Mouse (Mus musculus) olfactory bulb, adult 2 months (tissue): ENCODE measurements around the gene Kif5a. TPM values are rescaled to one million over a fixed set of nuclear protein-coding genes. Genes with fewer than 3 reads are reported as not detected.

ENCODE experiments used
- H3K27ac ChIP-seq: fragments of 200-500 bp; 2 replicates; pipeline ENCODE4 v1.5.1; 2012; ENCODE audit warnings: low read depth, low read length; ENCODE audit not compliant: insufficient read depth
- H3K4me1 ChIP-seq: fragments of 200-500 bp; 2 replicates; pipeline ENCODE4 v1.6.1; 2012; ENCODE audit warnings: low read length; ENCODE audit not compliant: control insufficient read depth, insufficient read depth
- H3K4me3 ChIP-seq: fragments of 200-500 bp; 2 replicates; pipeline ENCODE4 v1.5.1; 2012; ENCODE audit warnings: mild to moderate bottlenecking, low read depth, low read length, moderate library complexity; ENCODE audit not compliant: insufficient read depth
- CTCF ChIP-seq: fragments of 200-500 bp; IDR thresholded peaks from 2 replicates; pipeline ENCODE4 v1.5.1; 2012; ENCODE audit warnings: low read depth, mild to moderate bottlenecking, low read length, moderate library complexity; ENCODE audit not compliant: insufficient read depth
- POLR2A ChIP-seq: fragments of 200-500 bp; IDR thresholded peaks from 2 replicates; pipeline ENCODE4 v1.6.1; 2012; ENCODE audit warnings: mild to moderate bottlenecking, low read depth, low read length, moderate library complexity; ENCODE audit not compliant: insufficient read depth
- WGBS: fragments of 180-500 bp; shearing (Covaris S2); methylation state at CpG from one replicate; pipeline ENCODE4 v1.1.7; 2018; 5-methylcytosine and 5-hydroxymethylcytosine counted together
- polyA plus RNA-seq: library from polyadenylated mRNA; stranded (reverse); fragments of >200 nt; gene quantifications from 2 replicates; pipeline ENCODE4 v1.2.4, GENCODE M21; 2012; ENCODE audit warnings: low replicate concordance; ENCODE audit not compliant: missing spikeins, insufficient read depth, insufficient read length

Kif5a gene
- polyA plus RNA-seq, 1 experiment: 160 TPM

GRCm38 (mm10) chr10:127285644-127286043 is 22.5 kb upstream of the Kif5a start:
- H3K4me3 ChIP-seq: no peak overlapping the region
- H3K27ac ChIP-seq: no peak overlapping the region
- WGBS: 62% methylated on average over 13 of the region's 13 CpGs
- H3K4me1 ChIP-seq: peaks cover 43% of the 10 kb centered on the region
- TF ChIP-seq POLR2A (no peak), CTCF (no peak)

DNA sequence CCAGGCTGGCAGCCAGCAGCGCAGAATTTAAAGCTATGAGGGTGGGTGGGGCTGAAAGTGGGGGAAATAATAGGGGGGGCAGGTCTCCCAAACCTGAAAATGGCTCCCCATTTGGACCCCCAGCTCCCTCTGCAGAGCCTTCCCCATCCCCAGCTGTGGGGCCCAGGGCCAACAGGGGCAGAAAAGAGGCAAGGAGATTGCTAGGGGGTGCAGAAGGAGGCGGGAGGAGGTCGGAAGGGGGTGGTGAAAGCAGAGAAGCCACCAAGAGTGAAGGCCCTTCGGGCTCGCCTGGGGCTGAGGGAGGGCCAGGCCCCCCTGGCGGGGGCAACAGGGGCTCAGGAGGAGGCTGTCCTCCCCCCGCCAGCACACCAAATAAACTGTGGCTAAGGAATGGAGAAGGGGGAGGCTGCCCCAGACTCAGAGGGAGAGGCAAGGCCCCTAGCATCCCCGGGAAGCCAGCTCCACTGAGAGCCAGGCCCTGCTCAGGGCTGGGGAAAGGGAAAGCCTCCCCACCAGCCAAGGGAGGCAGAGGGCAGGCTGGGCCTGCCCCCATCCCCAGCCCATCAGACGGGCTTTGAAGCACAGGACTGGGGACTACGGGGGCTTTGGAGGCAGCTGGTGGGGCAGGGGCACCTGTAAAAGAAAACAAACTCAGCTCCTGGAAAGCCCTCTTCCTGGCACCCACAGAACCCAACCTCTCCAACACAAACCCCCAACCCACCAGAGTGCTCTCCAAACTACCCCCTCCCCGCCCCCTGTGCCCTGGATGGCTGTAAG is 21.8 kb upstream of the Kif5a start:
- H3K27ac ChIP-seq: no peak overlapping the region
- peaks cover 43% of the 10 kb centered on the region for H3K4me1 ChIP-seq
- TF ChIP-seq POLR2A (no peak), CTCF (no peak)
- no peak overlapping the region for H3K4me3 ChIP-seq
- 61% methylated on average over 11 of the region's 11 CpGs for WGBS

- Histone ChIP-seq H3K4me1 (peaks cover 41% of the 10 kb centered on the region), H3K4me3 (no peak overlapping the region), H3K27ac (no peak overlapping the region)
- TF ChIP-seq POLR2A (no peak), CTCF (no peak)
- WGBS: 83% methylated on average over 7 of the region's 7 CpGs
Measured at GRCm38 (mm10) chr10:127284105-127284622, 21.0 kb upstream of the Kif5a start.

- Histone ChIP-seq H3K4me1 (peaks cover 38% of the 10 kb centered on the region), H3K4me3 (no peak overlapping the region), H3K27ac (no peak overlapping the region)
- TF ChIP-seq CTCF: no peak
- no peak for TF ChIP-seq POLR2A
- WGBS: 78% methylated on average over 13 of the region's 13 CpGs
Measured at GRCm38 (mm10) chr10:127282620-127283215, 19.6 kb upstream of the Kif5a start.

DNA sequence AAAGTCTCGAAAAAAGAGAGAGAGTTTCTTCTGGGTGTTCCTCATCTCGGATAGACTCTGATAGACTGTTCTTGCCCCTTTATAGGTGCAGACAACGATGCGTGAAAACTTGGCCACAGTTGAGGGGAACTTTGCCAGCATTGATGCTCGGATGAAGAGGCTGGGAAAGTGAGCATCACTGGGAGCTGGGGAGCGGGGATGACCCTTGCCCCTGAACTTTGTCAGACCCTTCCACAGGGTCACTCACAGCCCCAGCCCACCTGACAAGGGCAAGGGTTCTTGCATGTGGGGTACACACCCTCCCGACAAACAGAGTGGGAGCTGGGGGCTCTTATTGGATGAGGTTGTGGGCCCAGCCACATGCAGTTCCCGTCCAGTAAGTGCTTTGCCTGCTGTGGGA is 18.2 kb upstream of the Kif5a start:
- no peak for TF ChIP-seq CTCF
- TF ChIP-seq POLR2A: no peak
- WGBS: 58% methylated on average over 8 of the region's 8 CpGs
- Histone ChIP-seq H3K27ac (no peak overlapping the region), H3K4me3 (no peak overlapping the region), H3K4me1 (peaks cover 24% of the 10 kb centered on the region)

GRCm38 (mm10) chr10:127279730-127280129 is 16.6 kb upstream of the Kif5a start:
- 82% methylated on average over 2 of the region's 2 CpGs for WGBS
- H3K27ac ChIP-seq: no peak overlapping the region
- peaks cover 8% of the 10 kb centered on the region for H3K4me1 ChIP-seq
- no peak overlapping the region for H3K4me3 ChIP-seq
- TF ChIP-seq CTCF: no peak

- Histone ChIP-seq H3K4me3 (no peak overlapping the region), H3K27ac (no peak overlapping the region), H3K4me1 (no peaks in the 10 kb centered on the region; the same call in 1 of the 2 replicates)
- TF ChIP-seq CTCF (no peak), POLR2A (no peak)
- 90% methylated on average over 11 of the region's 11 CpGs for WGBS
Measured at GRCm38 (mm10) chr10:127274261-127275022, 11.3 kb upstream of the Kif5a start.

GRCm38 (mm10) chr10:127272371-127272770 is 9.2 kb upstream of the Kif5a start:
- Histone ChIP-seq H3K4me1 (peaks cover 5% of the 10 kb centered on the region), H3K27ac (no peak overlapping the region), H3K4me3 (no peak overlapping the region)
- 93% methylated on average over 5 of the region's 5 CpGs for WGBS
- TF ChIP-seq POLR2A: no peak
- no peak for TF ChIP-seq CTCF

GRCm38 (mm10) chr10:127269884-127270283 is 6.7 kb upstream of the Kif5a start:
- Histone ChIP-seq H3K4me3 (no peak overlapping the region), H3K4me1 (peaks cover 9% of the 10 kb centered on the region), H3K27ac (no peak overlapping the region)
- TF ChIP-seq CTCF: no peak
- TF ChIP-seq POLR2A: no peak
- 69% methylated on average over 4 of the region's 4 CpGs for whole genome bisulfite sequencing
